ENCODE assay signal across 20 mouse cellular contexts in genomic region chr2:163056584-163056983, GRCm38 (mm10). TPM values are rescaled to one million over a fixed set of nuclear protein-coding genes. Genes with fewer than 3 reads are reported as not detected.
DNase-seq lines count a peak whose midpoint lies in the region; ATAC-seq and TF ChIP-seq lines count a peak whose summit lies in the region.
"Had no signal": no experiment of that assay in that cellular context is flagged by ENCODE, and none has a peak within 500 bp of the region (broad histone marks: within the 10 kb centered on the region; RNA-seq: fewer than 3 reads in every experiment).

No protein-coding gene starts in this region.

- peaks cover 15% of the 10 kb centered on the region for H3K4me1 ChIP-seq in limb, embryonic 12.5 days (replicated peaks)
- H3K4me1 ChIP-seq in limb, embryonic 10.5 days = peaks cover 32% of the 10 kb centered on the region
- peaks cover 65% of the 10 kb centered on the region for H3K4me1 ChIP-seq in E14TG2a.4 (replicated peaks; ENCODE audit: low read depth, low read length)
- H3K4me1 ChIP-seq in MEL (ENCODE audit: control insufficient read depth in 1 of 2, insufficient read depth in 2 of 2, low read length in 2 of 2) = peaks cover 3 to 22% of the 10 kb centered on the region in 2 experiments; a peak in 3 of 4 replicates
- H3K4me1 ChIP-seq in lung, embryonic 16.5 days (replicated peaks; ENCODE audit: control insufficient read depth, insufficient read depth, low read length) = peaks cover 24% of the 10 kb centered on the region

- no peak overlapping the region for H3K27ac ChIP-seq in limb, embryonic 12.5 days
- H3K27ac ChIP-seq in limb, embryonic 10.5 days = no peak overlapping the region
- no peak overlapping the region for H3K27ac ChIP-seq in MEL (ENCODE audit: control insufficient read depth, low read depth, low read length)
- H3K27ac ChIP-seq in lung, embryonic 16.5 days (ENCODE audit: low read length) = no peak overlapping the region
- no peak overlapping the region for H3K27ac ChIP-seq in left cerebral cortex, adult 2 months
- H3K27ac ChIP-seq: embryonic facial prominence, embryonic 12.5 days; heart, adult 2 months; kidney, postnatal 0 days; neural tube, embryonic 15.5 days had no signal

- no peak; a peak in 1 of 4 replicates for TF ChIP-seq POLR2A in MEL (IDR thresholded peaks at IDR 0.05; ENCODE audit: control insufficient read depth in 1 of 2, insufficient read depth in 1 of 2, low read depth in 1 of 2, low read length in 2 of 2, poor library complexity in 1 of 2)

- H3K9me3 ChIP-seq in limb, embryonic 12.5 days = no peaks in the 10 kb centered on the region
- H3K9me3 ChIP-seq in limb, embryonic 10.5 days (replicated peaks) = no peaks in the 10 kb centered on the region
- H3K9me3 ChIP-seq in E14TG2a.4 (ENCODE audit: low read length) (no peaks in the 10 kb centered on the region), MEL (replicated peaks; ENCODE audit: insufficient read depth, low read length) (no peaks in the 10 kb centered on the region)
- no peaks in the 10 kb centered on the region for H3K9me3 ChIP-seq in lung, embryonic 16.5 days (ENCODE audit: control insufficient read depth, low read length)
- H3K9me3 ChIP-seq: embryonic facial prominence, embryonic 12.5 days; neural tube, embryonic 15.5 days had no signal

- H3K79me2 ChIP-seq in MEL (ENCODE audit: control insufficient read depth, insufficient read depth, low read length, poor library complexity) = peaks cover 50% of the 10 kb centered on the region

- TF ChIP-seq EP300 in MEL (IDR thresholded peaks at IDR 0.05; ENCODE audit: low read depth in 1 of 2, low read length in 2 of 2) = no peak

- ATAC-seq in limb, embryonic 12.5 days (ENCODE audit: insufficient number of reproducible peaks, insufficient read depth, low FRiP score, low TSS enrichment, low read depth) = no peak
- ATAC-seq in lung, embryonic 16.5 days (ENCODE audit: low read depth) = no peak
- ATAC-seq: CD4-positive, CD25-positive, alpha-beta regulatory T cell, adult 4 months; forebrain, embryonic 16.5 days had no signal

- intact Hi-C loops in left cerebral cortex, adult 2 months (cut with DNase I) = no loop called here

- no peak overlapping the region for H3K9ac ChIP-seq in limb, embryonic 12.5 days (replicated peaks)
- H3K9ac ChIP-seq in MEL (ENCODE audit: control insufficient read depth, low read depth, low read length, poor library complexity, severe bottlenecking) = peak overlapping the region; percentile 93; the same call in 1 of the 2 replicates
- 0 out of 2 replicates have a peak overlapping the region, but pooled peaks have one; percentile 15 for H3K9ac ChIP-seq in lung, embryonic 16.5 days (ENCODE audit: low read length)
- H3K9ac ChIP-seq: embryonic facial prominence, embryonic 12.5 days; neural tube, embryonic 15.5 days had no signal

- 94% methylated on average over 9 of the region's 9 CpGs for WGBS in limb, embryonic 12.5 days
- 93% methylated on average over 9 of the region's 9 CpGs for WGBS in limb, embryonic 10.5 days
- 67% methylated on average over 9 of the region's 9 CpGs for WGBS in lung, embryonic 16.5 days

- no peak for TF ChIP-seq RAD21 in MEL (IDR thresholded peaks at IDR 0.05; ENCODE audit: low read depth, low read length)

- H3K27me3 ChIP-seq in limb, embryonic 12.5 days = no peaks in the 10 kb centered on the region
- H3K27me3 ChIP-seq in limb, embryonic 10.5 days (ENCODE audit: low read depth, poor library complexity, severe bottlenecking) = no peaks in the 10 kb centered on the region
- H3K27me3 ChIP-seq in E14TG2a.4 (ENCODE audit: insufficient read depth, low read length) (no peaks in the 10 kb centered on the region), MEL (ENCODE audit: control insufficient read depth in 1 of 2, insufficient read depth in 2 of 2, low read length in 2 of 2) (no peaks in the 10 kb centered on the region)
- H3K27me3 ChIP-seq in lung, embryonic 16.5 days (ENCODE audit: control insufficient read depth, insufficient read depth, low read depth, low read length) = no peaks in the 10 kb centered on the region
- H3K27me3 ChIP-seq: embryonic facial prominence, embryonic 12.5 days had no signal

- DNase-seq in limb, embryonic 10.5 days (ENCODE audit: low spot score) = no peak
- DNase-seq in MEL (ENCODE audit: low read depth, low spot score) = no peak
- DNase-seq in cerebellum, adult 11 months = no peak
- no peak for DNase-seq in left cerebral cortex, adult 2 months (ENCODE audit: extremely low spot score in 1 of 2, low spot score in 2 of 2)
- DNase-seq: adrenal gland, postnatal 25 days; cerebellum, postnatal 36 days; heart, adult 2 months; thymus, adult 2 months had no signal

- 0 out of 2 replicates have a peak overlapping the region, but pooled peaks have one; percentile 98 for H3K4me2 ChIP-seq in limb, embryonic 12.5 days
- H3K4me2 ChIP-seq in lung, embryonic 16.5 days (ENCODE audit: low read depth, low read length) = peak overlapping the region; percentile 18; the same call in 1 of the 2 replicates
- H3K4me2 ChIP-seq: neural tube, embryonic 15.5 days had no signal

- no peak for TF ChIP-seq CTCF in E14TG2a.4 (conservative IDR thresholded peaks at IDR 0.05; ENCODE audit: low read length)
- no peak for TF ChIP-seq CTCF in MEL (IDR thresholded peaks at IDR 0.05 in 2 of 3, conservative IDR thresholded peaks at IDR 0.05 in 1 of 3; ENCODE audit: control insufficient read depth in 1 of 3, insufficient read depth in 1 of 3, low read depth in 2 of 3, low read length in 3 of 3, poor library complexity in 1 of 3, severe bottlenecking in 1 of 3)
- no peak for TF ChIP-seq CTCF in left cerebral cortex, adult 2 months (IDR thresholded peaks at IDR 0.05)

- H3K4me3 ChIP-seq in limb, embryonic 12.5 days (replicated peaks) = no peak overlapping the region
- H3K4me3 ChIP-seq in limb, embryonic 10.5 days = no peak overlapping the region
- H3K4me3 ChIP-seq in E14TG2a.4 (replicated peaks; ENCODE audit: low read length) (peak overlapping the region; percentile 99), MEL (ENCODE audit: control insufficient read depth in 1 of 2, insufficient read depth in 1 of 2, low read depth in 2 of 2, low read length in 2 of 2) (no peak overlapping the region)
- no peak overlapping the region for H3K4me3 ChIP-seq in lung, embryonic 16.5 days (ENCODE audit: low read length)
- H3K4me3 ChIP-seq in left cerebral cortex, adult 2 months = no peak overlapping the region
- H3K4me3 ChIP-seq: heart, adult 2 months; neural tube, embryonic 15.5 days had no signal

- peaks cover 5% of the 10 kb centered on the region; the same call in 1 of the 2 replicates for H3K36me3 ChIP-seq in limb, embryonic 12.5 days
- H3K36me3 ChIP-seq in limb, embryonic 10.5 days = peaks cover 21% of the 10 kb centered on the region
- H3K36me3 ChIP-seq in E14TG2a.4 (ENCODE audit: insufficient read depth, low read length) = peaks cover 57% of the 10 kb centered on the region
- peaks cover 0 to 27% of the 10 kb centered on the region in 2 experiments; a peak in 2 of 4 replicates for H3K36me3 ChIP-seq in MEL (ENCODE audit: control insufficient read depth in 1 of 2, insufficient read depth in 2 of 2, low read length in 2 of 2)
- H3K36me3 ChIP-seq in lung, embryonic 16.5 days (ENCODE audit: control insufficient read depth, insufficient read depth, low read length) = no peaks in the 10 kb centered on the region
- H3K36me3 ChIP-seq: embryonic facial prominence, embryonic 12.5 days; neural tube, embryonic 15.5 days had no signal

TF ChIP-seq in MEL, 35 proteins besides CTCF, POLR2A, EP300 and RAD21:
- TF ChIP-seq NELFE (IDR thresholded peaks at IDR 0.05; ENCODE audit: low read depth, low read length) (no peak), SIN3A (IDR thresholded peaks at IDR 0.05; ENCODE audit: low read length) (no peak), USF1 (IDR thresholded peaks at IDR 0.05; ENCODE audit: low read depth, low read length) (no peak), MYB (IDR thresholded peaks at IDR 0.05; ENCODE audit: low read depth, low read length) (no peak)

RNA-seq across cellular contexts. Expression of gene Mybl2, which starts 2.1 kb away (rescaled TPM):
- polyA plus RNA-seq in limb, embryonic 12.5 days (2016; fragmentation: Nextera tagmentation; extraction: Ambion mirVana) = 39.1 and 39.2 TPM in 2 replicates
- 47.5 and 55.1 TPM in 2 replicates for polyA plus RNA-seq in limb, embryonic 10.5 days (2016; fragmentation: Nextera tagmentation; extraction: Ambion mirVana)
- total RNA-seq in MEL (2012; rRNA removed) = 55.5 and 60.8 TPM in 2 replicates
- 100 to 1,000 TPM in 1 of 2 experiments, not detected in 1; 145 TPM for polyA plus RNA-seq in MEL (2012; ENCODE audit: insufficient read depth in 1 of 2, insufficient read length in 2 of 2, low read depth in 1 of 2, low replicate concordance in 2 of 2, missing spikeins in 1 of 2)
- 23.4 and 25.6 TPM in 2 replicates for polyA plus RNA-seq in lung, embryonic 16.5 days (2015; fragmentation: Nextera tagmentation; extraction: Ambion mirVana)
- total RNA-seq in left cerebral cortex, adult 2 months (2021) = 1 to 10 TPM; 1.2 to 2.0 TPM

RNA-seq across cellular contexts. Expression of gene Gtsf1l, which starts 31.1 kb away (rescaled TPM):
- not detected in 2 replicates for polyA plus RNA-seq in limb, embryonic 12.5 days (2016; fragmentation: Nextera tagmentation; extraction: Ambion mirVana)
- polyA plus RNA-seq in limb, embryonic 10.5 days (2016; fragmentation: Nextera tagmentation; extraction: Ambion mirVana) = not detected in 2 replicates
- total RNA-seq in MEL (2012; rRNA removed) = not detected in 2 replicates
- not detected for polyA plus RNA-seq in MEL (2012; ENCODE audit: insufficient read depth in 1 of 2, insufficient read length in 2 of 2, low read depth in 1 of 2, low replicate concordance in 2 of 2, missing spikeins in 1 of 2)
- 0.19 TPM in 1 of 2 replicates, not detected in the other for polyA plus RNA-seq in lung, embryonic 16.5 days (2015; fragmentation: Nextera tagmentation; extraction: Ambion mirVana)
- total RNA-seq in left cerebral cortex, adult 2 months (2021) = not detected
- total RNA-seq: adrenal gland, postnatal 25 days; gastrocnemius, adult 8-10 months; heart, adult 2 months; heart, postnatal 25 days; layer of hippocampus, adult 8-10 months; left cerebral cortex, postnatal 14 days had no signal
- polyA plus RNA-seq: CD4-positive, CD25-positive, alpha-beta regulatory T cell, adult 4 months; embryonic facial prominence, embryonic 12.5 days; forebrain, embryonic 16.5 days; kidney, postnatal 0 days; neural tube, embryonic 15.5 days; thymus, adult 2 months had no signal

RNA-seq across cellular contexts. Expression of gene Ift52, which starts 39.4 kb away (rescaled TPM):
- polyA plus RNA-seq in limb, embryonic 12.5 days (2016; fragmentation: Nextera tagmentation; extraction: Ambion mirVana) = 55.0 and 59.3 TPM in 2 replicates
- 46.5 and 51.5 TPM in 2 replicates for polyA plus RNA-seq in limb, embryonic 10.5 days (2016; fragmentation: Nextera tagmentation; extraction: Ambion mirVana)
- 10.9 and 11.0 TPM in 2 replicates for total RNA-seq in MEL (2012; rRNA removed)
- polyA plus RNA-seq in MEL (2012; ENCODE audit: insufficient read depth in 1 of 2, insufficient read length in 2 of 2, low read depth in 1 of 2, low replicate concordance in 2 of 2, missing spikeins in 1 of 2) = 10 to 100 TPM in 1 of 2 experiments, not detected in 1; 32.7 TPM
- 49.8 and 50.6 TPM in 2 replicates for polyA plus RNA-seq in lung, embryonic 16.5 days (2015; fragmentation: Nextera tagmentation; extraction: Ambion mirVana)
- total RNA-seq in left cerebral cortex, adult 2 months (2021) = 10 to 100 TPM; 32.9 to 35.2 TPM
